Mouse (Mus musculus) heart, embryonic 12.5 days (tissue): Measurements from ENCODE around the gene Lrch4. TPM values are rescaled to one million over a fixed set of nuclear protein-coding genes. Genes with fewer than 3 reads are reported as not detected.

ENCODE experiments used
- ATAC-seq: fragments of 200-750 bp; cut with Nextera tagmentation; 2 replicates; pipeline ENCODE4 v1.8.0; 2017; ENCODE audit warnings: moderate TSS enrichment, moderate library complexity; ENCODE audit not compliant: insufficient number of reproducible peaks, low FRiP score
- H3K27ac ChIP-seq: fragments of 300-500 bp; sonication (generic); 2 replicates; pipeline ENCODE4 v1.5.1; 2016; ENCODE audit warnings: mild to moderate bottlenecking, moderate library complexity; ENCODE audit not compliant: poor library complexity, severe bottlenecking
- H3K27me3 ChIP-seq: fragments of 300-500 bp; sonication (generic); replicated peaks from 2 replicates; pipeline ENCODE4 v1.6.1; 2016; ENCODE audit warnings: mild to moderate bottlenecking, moderate library complexity
- H3K36me3 ChIP-seq: fragments of 300-500 bp; sonication (generic); 2 replicates; pipeline ENCODE4 v1.6.1; 2016; ENCODE audit warnings: mild to moderate bottlenecking, moderate library complexity
- H3K4me1 ChIP-seq: fragments of 300-500 bp; sonication (generic); replicated peaks from 2 replicates; pipeline ENCODE4 v1.6.1; 2016; ENCODE audit warnings: mild to moderate bottlenecking
- H3K4me2 ChIP-seq: fragments of 300-500 bp; sonication (generic); 2 replicates; pipeline ENCODE4 v1.6.1; 2016; ENCODE audit warnings: mild to moderate bottlenecking, moderate library complexity
- H3K4me3 ChIP-seq: fragments of 300-500 bp; sonication (generic); 2 replicates; pipeline ENCODE4 v1.5.1; 2016; ENCODE audit warnings: mild to moderate bottlenecking
- H3K9ac ChIP-seq: fragments of 300-500 bp; sonication (generic); 2 replicates; pipeline ENCODE4 v1.6.1; 2016; ENCODE audit warnings: mild to moderate bottlenecking, moderate library complexity
- H3K9me3 ChIP-seq: fragments of 300-500 bp; sonication (generic); replicated peaks from 2 replicates; pipeline ENCODE4 v1.6.1; 2016; ENCODE audit warnings: mild to moderate bottlenecking, moderate library complexity
- WGBS: fragments of 180-500 bp; shearing (Covaris S2); methylation state at CpG from one replicate; pipeline ENCODE4 v1.1.7; 2016; 5-methylcytosine and 5-hydroxymethylcytosine counted together
- polyA plus RNA-seq: library from polyadenylated mRNA; unstranded; fragments of >200 nt; fragmentation: Nextera tagmentation; extraction: Ambion mirVana; gene quantifications from 2 replicates; pipeline ENCODE4 v1.2.1, GENCODE M21; 2016

Gene Lrch4
- polyA plus RNA-seq, 1 experiment from 2014 or later = 24.3 TPM

DNA sequence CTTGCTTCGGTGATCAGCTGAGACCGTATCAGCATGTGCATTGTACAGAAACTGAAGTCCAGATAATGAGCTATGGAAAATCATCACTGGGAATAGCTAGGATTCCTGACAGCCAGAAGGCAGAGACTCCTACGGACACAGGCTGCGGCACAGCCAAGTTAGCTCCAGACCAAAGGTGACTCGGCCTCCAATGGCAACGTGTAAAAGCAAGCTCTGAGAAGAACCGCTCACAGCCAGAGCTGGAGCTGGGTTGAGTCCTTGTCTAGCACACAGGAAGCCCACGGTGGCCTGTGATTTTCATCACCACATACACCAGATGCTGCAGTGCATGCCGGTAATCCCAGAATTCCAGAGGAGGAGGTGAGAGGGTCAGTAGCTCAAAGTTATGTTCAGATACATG is 61.6 kb downstream of the Lrch4 start:
- H3K9ac ChIP-seq = no peak overlapping the region; the same call in 1 of the 2 replicates
- no peaks in the 10 kb centered on the region for H3K27me3 ChIP-seq
- no peaks in the 10 kb centered on the region for H3K9me3 ChIP-seq
- no peaks in the 10 kb centered on the region for H3K36me3 ChIP-seq
- no peak for ATAC-seq
- peaks cover 6% of the 10 kb centered on the region; the same call in 1 of the 2 replicates for H3K4me1 ChIP-seq
- WGBS = 35% methylated on average over 9 of the region's 9 CpGs
- peak overlapping the region; percentile 51 for H3K27ac ChIP-seq
- H3K4me2 ChIP-seq = 0 out of 2 replicates have a peak overlapping the region, but pooled peaks have one; percentile 32
- no peak overlapping the region for H3K4me3 ChIP-seq

Other genes with a start within 250 kb of the Lrch4 start
- gene Zan, start 152.1 kb upstream of the Lrch4 start, polyA plus RNA-seq = 0.04 TPM in 2 replicates
- gene Pop7, start 126.6 kb upstream of the Lrch4 start, polyA plus RNA-seq = 44.0 and 44.1 TPM in 2 replicates
- 9.9 and 10.1 TPM in 2 replicates for gene Gigyf1, start 110.6 kb upstream of the Lrch4 start, polyA plus RNA-seq
- gene Epo, start 95.9 kb upstream of the Lrch4 start, polyA plus RNA-seq = not detected in 2 replicates
- 277 and 287 TPM in 2 replicates for gene Gnb2, start 95.6 kb upstream of the Lrch4 start, polyA plus RNA-seq
- gene Actl6b, start 75.6 kb upstream of the Lrch4 start, polyA plus RNA-seq = 0.40 TPM in 1 of 2 replicates, not detected in the other
- gene Tfr2, start 59.3 kb upstream of the Lrch4 start, polyA plus RNA-seq = 0.51 and 1.9 TPM in 2 replicates
- gene Mospd3, start 28.1 kb upstream of the Lrch4 start, polyA plus RNA-seq = 18.7 and 18.8 TPM in 2 replicates
- gene Pcolce, start 15.3 kb upstream of the Lrch4 start, polyA plus RNA-seq = 109 and 118 TPM in 2 replicates
- 0.15 TPM in 1 of 2 replicates, not detected in the other for gene Fbxo24, start 119 bp upstream of the Lrch4 start, polyA plus RNA-seq
- 6.9 and 7.1 TPM in 2 replicates for gene Gm20605, start 54 bp downstream of the Lrch4 start, polyA plus RNA-seq
- gene Sap25, start 12.2 kb downstream of the Lrch4 start, polyA plus RNA-seq = 5.2 and 5.3 TPM in 2 replicates
- gene Irs3, start 16.6 kb downstream of the Lrch4 start, polyA plus RNA-seq = 0.20 and 0.21 TPM in 2 replicates
- 25.6 and 29.3 TPM in 2 replicates for gene Agfg2, start 55.6 kb downstream of the Lrch4 start, polyA plus RNA-seq
- 1.2 and 1.7 TPM in 2 replicates for gene Nyap1, start 112.5 kb downstream of the Lrch4 start, polyA plus RNA-seq
- 144 and 154 TPM in 2 replicates for gene Tsc22d4, start 116.6 kb downstream of the Lrch4 start, polyA plus RNA-seq
- 28.0 and 31.8 TPM in 2 replicates for gene Ppp1r35, start 149.7 kb downstream of the Lrch4 start, polyA plus RNA-seq
- 8.8 and 11.0 TPM in 2 replicates for gene Mepce, start 158.5 kb downstream of the Lrch4 start, polyA plus RNA-seq
- gene Zcwpw1, start 158.7 kb downstream of the Lrch4 start, polyA plus RNA-seq = 10.9 and 11.4 TPM in 2 replicates
- 2.3 and 2.5 TPM in 2 replicates for gene Pilra, start 207.2 kb downstream of the Lrch4 start, polyA plus RNA-seq
- 0.26 and 0.57 TPM in 2 replicates for gene Pilrb1, start 229.0 kb downstream of the Lrch4 start, polyA plus RNA-seq
- gene Pilrb2, start 242.7 kb downstream of the Lrch4 start, polyA plus RNA-seq = 1.9 and 2.7 TPM in 2 replicates